Mouse (Mus musculus): ENCODE measurements around the gene Ireb2. TPM values are rescaled to one million over a fixed set of nuclear protein-coding genes. Genes with fewer than 3 reads are reported as not detected.
A peak's percentile ranks its signal among the peaks of the same experiment; 100 is the strongest.
"Not testable (repeated sequence)": the region's sequence is repeated elsewhere in the genome, so short reads cannot be mapped to it uniquely, and the experiment has no call there.

The Ireb2 gene
- 40.2 and 62.3 TPM in 2 replicates for polyA plus RNA-seq (2014; fragmentation: Nextera tagmentation; extraction: Ambion mirVana)

- peak; percentile 99 for DNase-seq
- H3K4me1 ChIP-seq (ENCODE audit: control insufficient read depth, insufficient read depth, low read length) = peaks cover 26% of the 10 kb centered on the region
Measured at GRCm38 (mm10) chr9:54863363-54864281, at the start of gene Ireb2. TSS of gene Ireb2 (plus strand) at chr9:54863789.

GRCm38 (mm10) chr9:54816508-54817201 lies 46.9 kb upstream of the Ireb2 start:
- DNase-seq (no peak), ATAC-seq (ENCODE audit: low FRiP score, low TSS enrichment) (no peak)
- no peaks in the 10 kb centered on the region for H3K4me1 ChIP-seq (ENCODE audit: control insufficient read depth, insufficient read depth, low read length)
- H3K36me3 ChIP-seq (ENCODE audit: control insufficient read depth, insufficient read depth, low read length) = no peaks in the 10 kb centered on the region
- H3K27me3 ChIP-seq (ENCODE audit: control insufficient read depth, insufficient read depth, low read length) = no peaks in the 10 kb centered on the region
- H3K4me2 ChIP-seq (ENCODE audit: low read length) = no peak overlapping the region
- WGBS = 78% methylated on average over 10 of the region's 10 CpGs
- no peak overlapping the region for H3K4me3 ChIP-seq (replicated peaks; ENCODE audit: low read depth, low read length)
- H3K9ac ChIP-seq (replicated peaks; ENCODE audit: low read length) = no peak overlapping the region
- no peak overlapping the region for H3K27ac ChIP-seq (replicated peaks; ENCODE audit: low read depth, low read length)
- no peaks in the 10 kb centered on the region for H3K9me3 ChIP-seq (ENCODE audit: control insufficient read depth, low read length)

More at GRCm38 (mm10) chr9:54863363-54864281, at the start of gene Ireb2:
- H3K36me3 ChIP-seq (ENCODE audit: control insufficient read depth, insufficient read depth, low read length) = peaks cover 26% of the 10 kb centered on the region
- H3K4me2 ChIP-seq (ENCODE audit: low read length) = peak within 1 kb of the TSS; percentile 68
- H3K4me3 ChIP-seq (replicated peaks; ENCODE audit: low read depth, low read length) = peak within 1 kb of the TSS; percentile 100
- peak within 1 kb of the TSS; percentile 99 for H3K9ac ChIP-seq (replicated peaks; ENCODE audit: low read length)
- no peaks in the 10 kb centered on the region for H3K27me3 ChIP-seq (ENCODE audit: control insufficient read depth, insufficient read depth, low read length)
- under 1% methylated on average over 72 of the region's 72 CpGs for WGBS
- peak; percentile 98 for ATAC-seq (ENCODE audit: low FRiP score, low TSS enrichment)
- peak within 1 kb of the TSS; percentile 97 for H3K27ac ChIP-seq (replicated peaks; ENCODE audit: low read depth, low read length)
- H3K9me3 ChIP-seq (ENCODE audit: control insufficient read depth, low read length) = no peaks in the 10 kb centered on the region

GRCm38 (mm10) chr9:54821442-54822100 lies 42.0 kb upstream of the Ireb2 start:
- Histone ChIP-seq H3K9me3 (ENCODE audit: control insufficient read depth, low read length) (no peaks in the 10 kb centered on the region), H3K4me2 (ENCODE audit: low read length) (no peak overlapping the region), H3K4me1 (ENCODE audit: control insufficient read depth, insufficient read depth, low read length) (no peaks in the 10 kb centered on the region), H3K27ac (replicated peaks; ENCODE audit: low read depth, low read length) (no peak overlapping the region), H3K27me3 (ENCODE audit: control insufficient read depth, insufficient read depth, low read length) (no peaks in the 10 kb centered on the region), H3K9ac (replicated peaks; ENCODE audit: low read length) (no peak overlapping the region), H3K36me3 (ENCODE audit: control insufficient read depth, insufficient read depth, low read length) (no peaks in the 10 kb centered on the region), H3K4me3 (replicated peaks; ENCODE audit: low read depth, low read length) (no peak overlapping the region)
- DNase-seq (peak; percentile 87), ATAC-seq (ENCODE audit: low FRiP score, low TSS enrichment) (peak; percentile 48; the same call in 1 of the 2 replicates)
- WGBS = 63% methylated on average over 5 of the region's 5 CpGs

- H3K27ac ChIP-seq (replicated peaks; ENCODE audit: low read depth, low read length) = no peak overlapping the region
- H3K9me3 ChIP-seq (ENCODE audit: control insufficient read depth, low read length) = no peaks in the 10 kb centered on the region
- H3K27me3 ChIP-seq (ENCODE audit: control insufficient read depth, insufficient read depth, low read length) = no peaks in the 10 kb centered on the region
- no peaks in the 10 kb centered on the region for H3K4me1 ChIP-seq (ENCODE audit: control insufficient read depth, insufficient read depth, low read length)
- H3K36me3 ChIP-seq (ENCODE audit: control insufficient read depth, insufficient read depth, low read length) = no peaks in the 10 kb centered on the region
- DNase-seq (peak; percentile 56), ATAC-seq (ENCODE audit: low FRiP score, low TSS enrichment) (no peak)
- no peak overlapping the region for H3K9ac ChIP-seq (replicated peaks; ENCODE audit: low read length)
- WGBS = 38% methylated on average over 2 of the region's 2 CpGs
- no peak overlapping the region for H3K4me2 ChIP-seq (ENCODE audit: low read length)
- no peak overlapping the region for H3K4me3 ChIP-seq (replicated peaks; ENCODE audit: low read depth, low read length)
Measured at GRCm38 (mm10) chr9:54829760-54830159, 33.8 kb upstream of the Ireb2 start.

- no peak overlapping the region for H3K4me3 ChIP-seq (replicated peaks; ENCODE audit: low read depth, low read length)
- no peaks in the 10 kb centered on the region for H3K27me3 ChIP-seq (ENCODE audit: control insufficient read depth, insufficient read depth, low read length)
- H3K9ac ChIP-seq (replicated peaks; ENCODE audit: low read length) = no peak overlapping the region
- no peaks in the 10 kb centered on the region for H3K36me3 ChIP-seq (ENCODE audit: control insufficient read depth, insufficient read depth, low read length)
- no peak overlapping the region for H3K4me2 ChIP-seq (ENCODE audit: low read length)
- ATAC-seq (ENCODE audit: low FRiP score, low TSS enrichment) = no peak
- DNase-seq = peak; percentile 81
- H3K27ac ChIP-seq (replicated peaks; ENCODE audit: low read depth, low read length) = no peak overlapping the region
- no peaks in the 10 kb centered on the region for H3K9me3 ChIP-seq (ENCODE audit: control insufficient read depth, low read length)
- WGBS = 43% methylated on average over 3 of the region's 3 CpGs
- no peaks in the 10 kb centered on the region for H3K4me1 ChIP-seq (ENCODE audit: control insufficient read depth, insufficient read depth, low read length)
Measured at GRCm38 (mm10) chr9:54830624-54831023, 33.0 kb upstream of the Ireb2 start.

GRCm38 (mm10) chr9:54833831-54834230 lies 29.8 kb upstream of the Ireb2 start:
- H3K27me3 ChIP-seq (ENCODE audit: control insufficient read depth, insufficient read depth, low read length) = no peaks in the 10 kb centered on the region
- no peak overlapping the region for H3K9ac ChIP-seq (replicated peaks; ENCODE audit: low read length)
- no peak for ATAC-seq (ENCODE audit: low FRiP score, low TSS enrichment)
- WGBS = 78% methylated on average over 1 of the region's 1 CpGs
- H3K4me1 ChIP-seq (ENCODE audit: control insufficient read depth, insufficient read depth, low read length) = no peaks in the 10 kb centered on the region
- no peak overlapping the region for H3K4me3 ChIP-seq (replicated peaks; ENCODE audit: low read depth, low read length)
- DNase-seq = no peak
- no peak overlapping the region for H3K4me2 ChIP-seq (ENCODE audit: low read length)
- H3K9me3 ChIP-seq (ENCODE audit: control insufficient read depth, low read length) = no peaks in the 10 kb centered on the region
- H3K27ac ChIP-seq (replicated peaks; ENCODE audit: low read depth, low read length) = no peak overlapping the region
- no peaks in the 10 kb centered on the region for H3K36me3 ChIP-seq (ENCODE audit: control insufficient read depth, insufficient read depth, low read length)

GRCm38 (mm10) chr9:54835951-54836717 lies 27.5 kb upstream of the Ireb2 start:
- not testable (repeated sequence) for H3K27me3 ChIP-seq (ENCODE audit: control insufficient read depth, insufficient read depth, low read length); H3K4me1 ChIP-seq (ENCODE audit: control insufficient read depth, insufficient read depth, low read length); H3K36me3 ChIP-seq (ENCODE audit: control insufficient read depth, insufficient read depth, low read length); H3K9me3 ChIP-seq (ENCODE audit: control insufficient read depth, low read length); H3K4me3 ChIP-seq (replicated peaks; ENCODE audit: low read depth, low read length); H3K9ac ChIP-seq (replicated peaks; ENCODE audit: low read length); DNase-seq; H3K27ac ChIP-seq (replicated peaks; ENCODE audit: low read depth, low read length); H3K4me2 ChIP-seq (ENCODE audit: low read length); ATAC-seq (ENCODE audit: low FRiP score, low TSS enrichment)
- WGBS = 86% methylated on average over 6 of the region's 6 CpGs

GRCm38 (mm10) chr9:54837835-54838234 lies 25.8 kb upstream of the Ireb2 start:
- ATAC-seq (ENCODE audit: low FRiP score, low TSS enrichment) (no peak), DNase-seq (no peak)
- Histone ChIP-seq H3K27ac (replicated peaks; ENCODE audit: low read depth, low read length) (no peak overlapping the region), H3K36me3 (ENCODE audit: control insufficient read depth, insufficient read depth, low read length) (no peaks in the 10 kb centered on the region), H3K4me3 (replicated peaks; ENCODE audit: low read depth, low read length) (no peak overlapping the region), H3K4me1 (ENCODE audit: control insufficient read depth, insufficient read depth, low read length) (no peaks in the 10 kb centered on the region), H3K27me3 (ENCODE audit: control insufficient read depth, insufficient read depth, low read length) (no peaks in the 10 kb centered on the region), H3K9me3 (ENCODE audit: control insufficient read depth, low read length) (no peaks in the 10 kb centered on the region), H3K4me2 (ENCODE audit: low read length) (no peak overlapping the region), H3K9ac (replicated peaks; ENCODE audit: low read length) (no peak overlapping the region)
- 69% methylated on average over 7 of the region's 7 CpGs for WGBS
